Mouse (Mus musculus) erythroblast, adult 5-6 weeks (primary cell): ENCODE measurements around the gene Cyp4a32. TPM values are rescaled to one million over a fixed set of nuclear protein-coding genes. Genes with fewer than 3 reads are reported as not detected.
"Not testable (repeated sequence)": the region's sequence is repeated elsewhere in the genome, so short reads cannot be mapped to it uniquely, and the experiment has no call there.

Source experiments
- ATAC-seq: replicated peaks from 2 replicates; pipeline ENCODE4 v1.8.0; 2016; ENCODE audit warnings: moderate number of reproducible peaks, mild to moderate bottlenecking, moderate TSS enrichment, inconsistent platforms; ENCODE audit not compliant: poor library complexity, low FRiP score, severe bottlenecking
- total RNA-seq, 2 experiments: library from RNA; stranded (forward) in 1 of 2; stranded (reverse) in 1 of 2; fragments of 150-400 nt in 1 of 2; fragments of 200-764, 138-1000 nt in 1 of 2; gene quantifications; 2 replicates each; pipeline versions ENCODE4 v1.2.3 to v1.2.4; 2015 to 2017; ENCODE audit warnings: low replicate concordance in 2 of 2

The Cyp4a32 gene
- total RNA-seq (2015; ENCODE audit: low replicate concordance) (not detected in 2 replicates), total RNA-seq (2017; ENCODE audit: low replicate concordance) (not detected in 2 replicates)

DNA sequence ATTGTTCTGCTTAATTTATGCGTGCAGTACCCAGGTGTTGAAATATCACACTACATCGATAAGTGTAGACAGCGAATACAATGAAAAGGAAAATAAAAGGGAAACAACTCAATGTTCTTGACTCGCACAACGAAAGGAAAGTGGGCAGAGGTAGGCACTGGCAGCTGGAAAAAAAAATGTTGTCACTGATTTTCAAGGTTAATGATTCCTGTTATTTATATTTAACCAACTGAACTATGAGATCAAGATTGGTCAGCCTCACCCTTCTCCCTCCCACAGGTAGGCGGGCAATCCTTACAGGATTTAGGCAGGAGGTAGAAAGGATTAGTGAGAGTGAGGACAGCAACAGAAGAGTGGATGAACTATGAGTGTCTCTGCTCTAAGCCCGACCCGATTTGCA, at the start of gene Cyp4a32:
Gene Cyp4a32, plus strand, starts transcription at position 359 of the 400 bp plus-strand sequence.
- ATAC-seq: not testable (repeated sequence)

DNA sequence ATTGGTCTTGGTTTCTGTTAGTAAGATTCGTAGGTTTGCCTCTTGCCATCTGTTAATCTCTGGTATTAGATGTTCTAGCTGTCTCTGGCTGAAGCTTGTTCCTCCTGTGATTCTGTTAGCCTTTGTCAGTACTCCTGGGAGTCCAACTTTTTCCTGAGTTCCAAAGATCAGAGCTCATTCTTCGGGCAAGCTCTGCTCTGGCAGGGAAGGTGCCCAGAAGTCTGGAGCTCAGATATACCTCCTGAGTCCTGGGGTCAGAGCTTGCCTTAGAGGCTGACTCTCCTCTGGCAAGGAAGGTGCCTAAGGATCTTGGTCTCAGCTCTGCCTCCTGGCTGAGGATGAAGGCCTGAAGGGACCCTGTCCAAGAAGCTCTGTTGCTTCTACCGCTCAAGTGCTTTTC, 48.0 kb upstream of the Cyp4a32 start:
- ATAC-seq: no peak

DNA sequence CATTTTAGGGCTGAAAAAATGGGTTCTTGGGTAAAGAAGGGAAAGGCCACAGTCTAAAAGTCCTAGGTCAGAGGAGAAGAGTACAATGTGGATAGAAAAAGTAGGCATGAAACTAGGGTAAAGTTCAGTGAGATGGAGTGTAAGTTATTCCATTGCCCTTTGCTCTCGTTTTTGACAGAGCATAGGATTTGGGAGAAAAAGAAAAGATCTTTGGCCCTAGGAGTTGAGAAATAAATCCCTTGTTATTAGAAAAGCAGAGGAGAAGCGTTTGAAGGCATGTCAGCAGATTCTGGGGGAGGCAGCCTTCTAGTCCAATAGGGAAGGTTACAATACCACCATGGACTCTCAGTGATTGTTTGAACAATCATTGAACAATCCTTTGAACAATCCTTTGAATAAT, 45.3 kb upstream of the Cyp4a32 start:
- no peak for ATAC-seq

DNA sequence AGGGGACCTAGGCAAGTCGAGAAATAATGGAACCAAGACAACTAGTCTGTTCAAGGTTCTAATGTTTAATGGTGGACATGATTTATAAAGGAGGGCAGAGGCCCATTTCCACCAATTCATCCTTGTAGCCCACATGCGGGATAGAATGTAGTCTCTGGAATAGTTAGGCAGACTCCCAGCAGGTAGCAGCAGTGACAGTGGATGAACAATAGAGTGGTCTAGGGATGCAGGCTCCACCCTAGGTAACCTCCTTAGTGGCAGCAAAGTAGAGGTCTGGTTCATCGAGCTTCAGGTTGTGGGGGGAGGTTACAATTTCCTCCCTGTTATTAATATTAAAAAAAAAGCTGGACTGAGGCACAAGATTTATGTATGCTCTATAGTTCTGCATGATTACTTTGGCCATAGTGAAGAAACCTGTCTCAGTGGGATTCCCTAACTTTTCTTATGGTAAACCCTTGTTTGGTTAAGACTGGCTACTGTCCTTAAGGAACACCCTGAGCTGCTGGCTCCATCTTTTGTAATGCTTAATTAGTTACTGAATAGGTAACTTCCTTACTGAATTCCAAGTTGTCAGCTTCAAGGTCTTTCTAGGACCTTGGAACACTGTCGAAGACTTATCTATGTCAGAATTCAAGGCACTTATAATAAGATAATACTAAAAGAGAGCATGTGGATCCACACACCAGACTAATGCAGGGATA, 42.8 kb upstream of the Cyp4a32 start:
- no peak for ATAC-seq

DNA sequence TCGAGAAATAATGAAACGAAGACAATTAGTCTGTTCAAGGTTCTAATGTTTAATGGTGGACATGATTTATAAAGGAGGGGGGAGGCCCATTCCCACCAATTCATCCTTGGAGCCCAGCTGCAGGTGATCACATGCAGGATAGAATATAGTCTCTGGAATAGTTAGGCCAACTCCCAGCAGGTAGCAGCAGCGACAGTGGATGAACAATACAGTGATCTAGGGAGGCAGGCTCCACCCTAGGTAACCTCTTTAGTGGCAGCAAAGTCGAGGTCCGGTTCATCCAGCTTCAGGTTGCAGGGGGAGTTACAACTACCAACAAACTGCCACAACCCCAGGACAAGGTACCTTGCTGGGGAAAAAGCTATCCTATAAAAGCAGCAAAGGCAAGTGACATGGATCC, 39.5 kb upstream of the Cyp4a32 start:
- ATAC-seq: not testable (repeated sequence)

DNA sequence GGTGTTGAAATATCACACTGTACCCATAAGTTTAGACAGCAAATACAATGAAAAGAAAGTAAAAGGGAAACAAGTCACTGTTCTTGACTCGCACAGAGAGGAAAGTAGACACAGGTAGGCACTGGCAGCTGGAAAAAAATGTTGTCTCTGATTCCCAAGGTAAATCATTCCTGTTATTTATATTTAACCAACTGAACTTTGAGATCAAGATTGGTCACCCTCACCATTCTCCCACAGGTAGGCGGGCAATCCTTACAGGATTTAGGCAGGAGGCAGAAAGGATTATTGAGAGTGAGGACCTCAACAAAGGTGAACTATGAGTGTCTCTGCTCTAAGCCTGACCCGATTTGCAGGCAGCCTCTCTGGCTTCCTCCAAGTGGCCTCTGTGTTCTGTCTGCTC, 37.4 kb upstream of the Cyp4a32 start, which contains the start of gene Cyp4a31:
Gene Cyp4a31, plus strand, starts transcription at position 249 of the 400 bp plus-strand sequence.
- no peak for ATAC-seq

DNA sequence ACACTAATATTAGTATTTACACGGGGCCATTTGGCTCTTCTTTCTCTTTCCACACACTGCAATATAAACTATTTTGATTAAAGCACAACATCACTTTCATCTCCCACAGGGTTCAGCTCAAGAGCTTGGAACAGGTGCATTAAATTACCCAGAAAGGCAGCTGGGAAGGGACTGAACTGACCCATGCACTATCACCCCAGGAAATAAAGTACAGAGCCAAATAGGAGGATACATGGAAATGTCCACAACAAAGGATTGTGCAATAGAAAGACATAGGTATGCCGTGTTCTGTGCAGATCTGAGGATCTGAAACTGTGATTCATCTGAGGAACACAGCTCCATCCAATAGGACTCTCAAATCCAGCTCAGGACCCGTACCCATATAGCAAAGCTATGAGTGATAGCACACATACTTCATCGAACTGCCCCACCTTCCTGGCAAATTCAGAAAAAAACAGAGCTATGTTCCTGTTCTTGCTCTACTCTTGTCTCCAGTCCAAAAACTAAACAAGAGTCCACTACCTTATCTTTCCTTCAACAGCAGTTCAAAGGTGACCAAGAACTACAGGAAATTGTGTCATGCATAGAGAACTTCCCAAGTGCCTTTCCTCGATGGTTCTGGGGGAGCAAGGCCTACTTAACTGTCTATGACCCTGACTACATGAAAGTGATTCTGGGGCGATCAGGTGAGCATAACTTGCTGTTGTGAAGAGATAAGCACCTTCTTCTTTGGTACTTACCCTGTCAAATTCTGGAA, 36.1 kb upstream of the Cyp4a32 start:
- ATAC-seq: not testable (repeated sequence)

DNA sequence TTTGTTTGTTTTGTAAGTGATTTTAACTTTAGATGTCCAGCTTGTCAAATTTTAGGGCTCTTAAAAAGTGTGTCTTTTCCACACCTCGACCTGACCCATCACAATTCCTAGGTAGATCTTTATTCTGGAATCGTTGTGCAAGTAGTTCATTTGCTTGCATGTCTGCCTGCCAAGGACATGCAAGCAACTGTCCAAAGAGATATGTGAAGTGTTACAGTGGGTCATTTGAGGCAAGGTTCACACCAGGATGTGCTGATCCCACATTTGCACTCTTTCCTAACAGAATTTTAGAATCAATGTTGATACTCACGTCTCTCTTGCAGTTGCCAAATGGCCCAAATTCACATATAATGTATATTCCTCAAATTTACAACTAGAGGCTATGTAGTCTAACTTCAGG, 25.5 kb upstream of the Cyp4a32 start:
- no peak for ATAC-seq

DNA sequence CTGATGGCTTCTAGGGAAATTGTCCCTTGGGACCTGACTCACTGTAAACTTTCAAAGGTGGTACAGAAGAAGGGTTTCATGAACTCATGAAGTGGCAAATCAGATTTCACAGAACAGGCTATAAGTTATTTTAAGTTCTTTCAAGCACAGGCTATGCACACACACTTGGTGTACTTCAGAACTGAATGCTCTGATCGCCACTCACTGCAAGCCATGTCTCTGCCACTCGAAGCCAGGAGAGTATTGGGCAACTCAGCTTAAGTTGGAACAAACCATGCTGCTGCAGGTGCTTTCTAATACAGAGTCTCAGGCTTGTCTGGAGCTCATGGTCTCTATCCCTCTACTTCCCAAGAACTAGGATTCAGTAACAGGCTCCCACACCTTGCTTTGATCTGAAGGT, 25.0 kb upstream of the Cyp4a32 start:
- no peak for ATAC-seq

DNA sequence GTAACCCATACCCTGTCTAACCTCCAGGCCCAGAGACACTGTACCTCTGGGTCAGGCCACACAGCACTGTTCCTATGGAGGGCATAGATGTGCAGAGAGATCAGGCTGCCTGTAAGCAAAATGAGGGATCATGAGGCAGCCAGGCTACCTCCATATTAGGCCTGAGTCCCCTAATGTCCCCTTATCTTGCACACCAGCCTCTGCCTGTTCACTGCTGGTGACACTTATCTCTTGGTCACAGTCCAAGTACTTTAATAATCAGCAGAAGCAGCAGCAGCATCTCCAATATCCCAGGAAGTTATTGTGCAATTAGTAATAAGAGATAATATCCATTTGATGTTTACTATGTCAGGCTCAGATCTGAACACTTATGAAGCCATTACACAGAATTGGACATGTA, 17.7 kb upstream of the Cyp4a32 start:
- ATAC-seq: peak; percentile 99

DNA sequence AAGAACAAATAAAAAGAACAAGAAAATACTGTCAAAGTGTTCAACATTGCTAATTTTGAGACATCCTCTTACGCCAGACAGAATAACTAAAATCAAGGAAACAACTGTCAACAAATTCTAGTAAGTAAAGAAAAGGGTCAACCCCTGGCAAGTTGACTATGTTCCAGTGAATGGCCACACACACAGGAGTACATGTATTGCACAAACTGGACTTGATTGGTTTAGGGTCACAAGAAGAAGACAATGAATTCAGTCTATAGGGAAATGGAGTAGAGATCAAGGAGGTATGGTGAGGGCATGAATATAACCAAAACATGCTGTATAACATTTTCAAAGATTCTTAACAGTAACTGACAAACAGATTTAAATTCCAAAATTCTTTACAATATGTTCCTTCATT, 4.4 kb upstream of the Cyp4a32 start:
- ATAC-seq: no peak

DNA sequence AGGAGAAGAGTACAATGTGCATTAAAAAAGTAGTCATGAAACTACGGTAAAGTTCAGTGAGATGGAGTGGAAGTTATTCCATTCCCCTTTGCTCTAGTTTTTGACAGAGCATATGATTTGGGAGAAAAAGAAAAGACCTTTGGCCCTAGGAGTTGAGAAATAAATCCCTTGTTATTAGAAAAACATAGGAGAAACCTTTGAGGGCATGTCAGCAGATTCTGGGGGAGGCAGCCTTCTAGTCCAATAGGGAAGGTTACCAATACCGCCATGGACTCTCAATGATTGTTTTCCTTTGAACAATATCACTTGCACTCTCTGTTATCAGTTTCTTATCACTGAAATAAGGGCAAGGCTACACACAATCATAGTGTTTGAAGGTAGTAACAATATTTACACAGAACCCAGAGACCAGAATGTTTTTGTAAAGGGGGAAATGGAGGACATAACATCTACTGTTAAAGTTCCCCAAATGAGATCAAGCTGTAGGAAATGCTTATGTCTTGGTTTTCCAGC, 3.9 kb upstream of the Cyp4a32 start:
- ATAC-seq: no peak

DNA sequence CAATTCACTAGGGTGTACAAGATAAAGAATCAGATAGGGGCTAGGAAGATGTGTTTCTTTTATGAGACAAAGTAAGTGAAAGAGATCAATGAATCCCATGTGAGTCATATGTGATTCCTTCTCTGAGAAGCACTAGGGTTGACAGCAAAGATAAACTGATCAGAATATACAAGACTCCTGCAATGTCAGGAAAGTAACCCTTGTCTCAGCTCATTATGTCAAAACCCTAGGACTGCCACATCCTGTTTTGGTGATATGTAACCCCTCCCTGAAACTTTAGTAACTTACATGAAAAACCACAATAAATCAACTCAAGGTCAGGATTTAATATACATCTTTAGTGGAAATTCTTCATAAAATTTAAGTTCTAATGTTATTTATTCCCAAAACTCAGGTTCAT, 13.2 kb downstream of the Cyp4a32 start:
- ATAC-seq: no peak

DNA sequence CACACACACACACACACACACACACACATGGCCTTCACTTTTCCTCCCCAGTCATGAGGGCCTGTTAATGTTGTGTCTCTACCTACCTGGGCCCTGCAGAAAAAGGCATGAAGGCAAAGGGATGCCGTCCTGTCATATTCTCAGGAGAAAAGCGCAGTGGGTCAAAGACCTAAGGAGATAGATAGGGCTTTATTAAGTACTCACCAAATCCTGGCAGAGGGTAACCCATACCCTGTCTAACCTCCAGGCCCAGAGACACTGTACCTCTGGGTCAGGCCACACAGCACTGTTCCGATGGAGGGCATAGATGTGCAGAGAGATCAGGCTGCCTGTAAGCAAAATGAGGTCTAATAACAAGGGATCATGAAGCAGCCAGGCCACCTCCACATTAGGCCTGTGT, 24.8 kb downstream of the Cyp4a32 start:
- ATAC-seq: peak; percentile 82

DNA sequence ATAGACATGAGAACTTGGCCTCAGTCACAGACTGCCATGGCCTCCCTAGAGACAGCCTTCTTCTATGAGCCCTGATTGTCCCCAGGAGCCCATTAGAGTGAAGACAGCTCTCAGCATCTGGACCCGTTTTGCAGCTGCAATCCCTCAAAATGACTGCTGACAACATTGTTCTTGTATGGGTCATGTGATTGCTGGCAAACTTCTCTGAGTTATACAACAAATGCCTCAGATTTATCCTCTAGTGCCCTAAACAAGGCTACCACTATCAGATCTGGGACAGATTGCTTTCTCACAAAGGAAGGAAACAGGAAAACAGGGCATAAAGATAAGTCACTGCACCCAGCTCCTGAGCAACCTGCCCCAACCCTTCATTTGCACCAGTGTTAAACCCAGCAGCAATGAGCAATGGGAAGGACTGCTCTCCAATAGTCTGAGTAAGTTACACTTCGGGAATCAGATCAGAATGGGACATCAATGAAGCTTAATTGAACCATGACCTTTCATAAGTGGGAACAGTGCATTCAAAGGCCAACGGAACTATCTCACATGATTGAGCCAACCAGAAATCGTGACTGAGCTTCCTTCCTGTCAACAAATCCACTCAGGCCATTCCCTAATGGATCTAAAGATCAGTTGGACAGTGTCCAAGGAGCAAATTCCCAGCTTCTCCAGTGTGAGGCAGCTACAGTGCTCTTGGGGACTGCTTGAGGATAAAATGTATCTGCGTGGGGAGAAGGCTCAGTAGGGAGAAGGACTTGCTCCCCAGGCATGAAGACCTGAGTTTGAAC, 42.4 kb downstream of the Cyp4a32 start:
- ATAC-seq: no peak

DNA sequence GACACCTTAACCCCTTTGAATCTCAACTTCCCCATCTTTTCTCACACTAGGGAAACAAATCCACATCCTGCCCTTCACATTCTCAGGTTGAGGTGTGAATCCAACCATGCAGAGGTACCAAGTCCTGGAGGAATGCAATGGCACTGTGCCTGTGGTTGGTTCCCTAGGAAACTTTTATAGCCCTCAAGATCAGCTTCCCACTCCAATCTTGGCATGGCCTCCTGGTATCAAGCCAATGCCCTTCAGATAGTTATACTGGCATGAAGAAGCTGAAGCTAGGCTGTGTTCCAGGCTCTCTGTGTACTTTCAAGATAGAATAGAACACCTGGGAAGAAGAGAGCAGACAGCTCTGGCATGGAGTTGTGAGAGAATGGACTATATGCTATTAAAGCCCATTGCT, 44.6 kb downstream of the Cyp4a32 start:
- ATAC-seq: no peak

DNA sequence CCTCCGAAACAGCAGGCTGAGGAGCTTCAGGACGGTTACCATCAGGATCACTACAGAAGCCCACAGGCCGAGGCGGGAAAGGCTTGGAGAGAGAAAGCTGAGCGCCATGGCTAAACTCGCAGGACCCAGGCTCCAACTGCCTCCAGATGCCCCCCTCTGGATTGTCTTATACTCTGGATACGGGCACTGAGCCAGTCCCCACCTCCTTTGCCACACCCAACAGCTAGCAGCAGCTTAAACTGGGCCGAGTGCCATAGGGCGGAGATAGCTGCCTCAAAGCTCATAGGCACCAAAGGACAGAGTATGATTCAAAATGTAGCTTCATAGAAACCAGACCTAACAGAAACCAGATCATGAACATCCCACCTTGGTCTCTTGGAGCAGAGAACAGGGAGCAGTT, 46.8 kb downstream of the Cyp4a32 start, which contains the start of gene Cyp4b1:
Gene Cyp4b1, minus strand, starts transcription at position 144 of the 400 bp plus-strand sequence.
- peak; percentile 94 for ATAC-seq

DNA sequence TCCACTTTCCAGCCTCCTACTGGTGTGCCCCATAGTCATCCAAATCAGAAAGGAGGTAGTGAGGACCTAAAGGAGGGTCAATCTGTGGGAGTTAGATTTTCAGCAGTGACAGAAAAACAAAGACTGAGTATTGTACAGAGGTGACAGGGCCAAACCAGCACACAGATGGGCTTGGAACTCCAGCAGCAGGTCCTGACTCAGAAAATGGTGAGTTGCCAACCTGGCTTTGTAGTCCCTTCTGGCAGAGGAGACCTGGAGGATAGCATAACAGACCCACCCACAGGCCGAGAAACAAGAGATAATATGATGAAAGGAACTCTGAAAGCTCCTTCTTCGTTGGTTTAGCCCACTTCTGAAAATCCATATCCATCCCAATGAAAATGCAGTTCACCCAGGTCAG, 48.0 kb downstream of the Cyp4a32 start:
- no peak for ATAC-seq

DNA sequence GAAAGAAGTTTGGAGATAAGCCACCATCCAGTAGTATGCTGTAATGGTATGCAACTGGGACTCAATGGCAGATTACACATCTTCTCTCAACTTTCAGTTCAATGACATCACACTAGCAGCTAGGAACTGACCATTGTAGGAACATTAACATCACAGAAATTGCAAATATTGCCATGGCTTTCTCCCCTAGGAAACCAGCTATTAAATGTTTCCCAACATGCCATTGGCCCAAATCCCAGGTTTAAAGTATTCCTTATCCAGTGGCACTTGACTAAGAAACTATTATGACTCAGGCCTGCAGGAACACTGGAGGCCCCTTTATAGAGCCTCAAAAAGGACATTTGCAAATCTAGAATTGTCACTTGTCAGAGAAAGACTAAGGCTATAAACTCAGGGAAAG, 48.6 kb downstream of the Cyp4a32 start:
- ATAC-seq: no peak

DNA sequence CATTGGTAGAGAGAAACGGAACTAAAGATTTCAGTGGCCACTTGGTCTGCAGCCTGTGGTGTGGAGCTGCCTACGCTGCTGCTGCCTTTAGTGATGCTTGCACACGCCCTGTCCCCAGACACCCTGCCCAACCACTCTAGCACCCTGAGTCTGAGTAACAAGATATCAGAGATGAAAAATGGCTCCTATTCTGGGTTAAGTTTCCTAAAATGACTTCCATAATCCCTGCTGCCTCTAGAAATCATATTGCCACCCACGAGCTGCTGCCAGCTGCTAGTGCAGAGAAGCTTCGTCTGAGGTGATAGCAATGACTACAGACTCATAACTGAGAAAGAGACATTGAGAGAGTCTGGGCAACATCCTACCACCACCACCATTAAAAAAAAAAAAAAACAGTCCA, 50.1 kb downstream of the Cyp4a32 start:
- no peak for ATAC-seq
